Mouse (Mus musculus): Measurements from ENCODE around the gene Bend7.

Bend7 gene

GRCm38 (mm10) chr2:4782809-4783641, 65.4 kb downstream of the Bend7 start:
- no peak for DNase-seq (ENCODE audit: low spot score)

GRCm38 (mm10) chr2:4784012-4784411, 66.4 kb downstream of the Bend7 start:
- DNase-seq (ENCODE audit: low spot score) = no peak

DNA sequence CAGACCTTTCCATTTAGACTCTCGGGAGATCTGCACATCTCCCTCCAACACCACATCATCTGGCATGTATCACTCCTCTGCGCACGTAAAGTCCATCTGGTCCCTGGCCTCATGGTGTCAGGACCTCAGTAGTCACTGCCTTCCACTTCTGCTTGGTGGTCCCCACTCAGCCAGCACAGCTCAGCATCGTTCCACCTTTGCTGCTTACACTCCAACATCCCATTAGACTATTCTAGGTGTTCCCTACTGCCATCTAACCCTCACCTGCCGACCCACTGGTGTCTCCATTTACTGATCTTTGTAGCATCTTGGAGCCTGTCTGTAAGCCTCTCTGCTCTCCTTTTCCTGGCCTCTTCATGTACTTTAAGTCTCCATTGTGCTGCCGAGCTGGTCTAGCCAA, 67.4 kb downstream of the Bend7 start:
- DNase-seq (ENCODE audit: low spot score) = no peak

DNA sequence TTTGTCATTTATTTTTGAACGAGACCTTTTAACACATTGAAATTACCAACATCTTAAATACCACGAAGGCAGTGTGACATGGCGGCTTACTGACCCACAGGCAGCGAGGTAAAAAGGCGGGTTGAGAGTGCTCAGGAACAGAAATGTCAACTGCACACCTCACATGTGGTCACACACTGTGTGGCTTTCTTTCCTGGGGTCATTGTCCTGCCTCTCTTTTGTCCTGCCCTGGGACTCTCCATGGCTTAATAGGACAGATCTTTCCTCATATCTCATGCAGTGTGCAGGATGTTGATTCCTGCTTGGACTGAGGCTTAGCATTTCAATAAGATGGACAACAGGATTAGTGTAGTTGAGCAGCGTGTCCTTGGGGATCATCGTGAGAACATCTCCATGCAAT, 69.6 kb downstream of the Bend7 start:
- no peak for DNase-seq (ENCODE audit: low spot score)

GRCm38 (mm10) chr2:4791646-4792045, 74.0 kb downstream of the Bend7 start:
- no peak for DNase-seq (ENCODE audit: low spot score)

- DNase-seq (ENCODE audit: low spot score) = no peak
Observed at GRCm38 (mm10) chr2:4792554-4792953, 74.9 kb downstream of the Bend7 start.

- DNase-seq (ENCODE audit: low spot score) = no peak
Observed at GRCm38 (mm10) chr2:4802395-4803176, 85.0 kb downstream of the Bend7 start.

GRCm38 (mm10) chr2:4816308-4816707, 98.7 kb downstream of the Bend7 start:
- DNase-seq (ENCODE audit: low spot score) = no peak

DNA sequence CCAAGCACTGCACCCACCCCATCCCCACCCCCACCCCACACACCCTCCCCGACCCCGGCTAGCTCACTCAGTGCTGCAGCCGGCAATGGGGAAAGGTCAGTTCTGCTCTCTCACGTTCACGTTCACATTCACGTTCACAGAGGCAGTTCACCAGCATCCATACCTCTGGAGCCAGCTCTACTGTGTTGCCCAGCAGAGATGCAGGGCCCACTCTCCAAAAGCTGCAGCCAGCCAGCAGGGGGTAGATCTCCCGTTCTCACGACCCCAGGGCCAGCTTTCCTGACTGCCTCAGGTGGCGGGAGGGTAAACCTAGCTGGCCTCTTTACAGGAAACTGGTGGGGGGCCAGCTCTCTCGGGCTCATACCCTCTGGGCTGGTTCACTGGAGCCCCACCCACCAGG, 100.0 kb downstream of the Bend7 start:
- no peak for DNase-seq (ENCODE audit: low spot score)

DNA sequence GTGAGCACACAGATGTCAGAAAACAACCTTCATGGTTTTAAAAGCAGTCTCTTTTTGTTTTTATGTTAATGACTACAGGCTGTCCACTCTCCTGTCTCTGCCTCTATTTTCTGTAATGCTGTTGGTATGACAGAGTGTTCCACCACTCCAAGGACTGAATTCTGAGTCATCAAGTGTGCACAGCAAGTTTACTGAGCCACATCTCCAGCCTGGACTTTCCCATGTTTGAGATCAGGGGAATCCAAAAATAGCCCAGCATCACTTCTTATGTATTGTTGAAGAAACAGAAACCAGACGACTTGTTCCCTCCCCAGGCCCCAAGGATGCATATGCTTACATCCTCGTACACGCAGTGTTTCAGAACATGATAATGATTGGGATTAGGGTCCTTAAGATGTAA, 102.6 kb downstream of the Bend7 start:
- DNase-seq (ENCODE audit: low spot score) = no peak

GRCm38 (mm10) chr2:4824067-4824466, 106.4 kb downstream of the Bend7 start:
- DNase-seq (ENCODE audit: low spot score) = no peak

- DNase-seq (ENCODE audit: low spot score) = no peak
Observed at GRCm38 (mm10) chr2:4828032-4828431, 110.4 kb downstream of the Bend7 start.

DNA sequence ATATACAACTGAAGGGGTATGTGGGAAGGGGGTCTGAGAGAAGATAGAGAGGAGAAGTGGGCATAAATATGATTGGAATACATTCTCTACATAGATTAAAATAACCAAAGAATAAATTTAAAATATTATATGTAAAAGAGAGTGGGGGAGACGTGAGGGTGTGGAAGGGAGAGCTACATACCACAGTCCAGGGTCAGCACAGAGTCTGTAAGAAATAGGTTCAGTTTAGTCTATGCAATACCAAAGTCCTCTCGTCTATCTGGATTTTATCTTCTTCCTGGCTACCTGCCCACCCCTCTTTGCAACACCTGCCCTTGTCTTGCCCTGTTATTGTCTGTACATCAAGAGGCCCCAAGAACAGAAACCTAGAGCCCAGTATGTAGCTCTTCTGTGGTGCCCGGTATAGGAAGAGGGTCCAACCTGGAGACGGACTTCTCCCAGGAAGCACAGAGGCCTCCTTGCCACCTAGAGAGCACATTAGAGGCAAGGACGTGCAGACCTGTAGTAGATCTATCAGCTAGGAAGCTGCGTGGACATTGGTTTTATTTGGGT, 110.9 kb downstream of the Bend7 start:
- no peak for DNase-seq (ENCODE audit: low spot score)

DNA sequence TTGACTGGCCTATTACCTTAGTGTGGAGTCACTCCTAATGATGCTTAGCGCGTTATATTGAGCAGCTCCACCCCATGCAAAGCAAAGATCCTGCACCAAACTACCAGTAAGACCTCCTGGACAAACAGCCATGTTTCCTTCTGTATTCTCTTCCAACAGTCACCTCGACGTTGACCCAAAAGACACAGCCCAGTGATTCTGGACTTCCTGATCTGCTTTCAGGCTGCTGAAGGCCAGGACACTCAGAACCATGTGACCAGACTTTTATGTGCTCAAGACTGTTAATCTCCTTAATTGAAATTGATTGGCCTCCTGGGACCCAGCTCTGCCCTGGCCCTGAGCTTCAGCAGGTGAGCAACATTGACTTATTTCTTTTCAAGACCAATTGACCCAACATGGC, 111.4 kb downstream of the Bend7 start:
- no peak for DNase-seq (ENCODE audit: low spot score)

- no peak for DNase-seq (ENCODE audit: low spot score)
Observed at GRCm38 (mm10) chr2:4829489-4830065, 111.9 kb downstream of the Bend7 start.

DNA sequence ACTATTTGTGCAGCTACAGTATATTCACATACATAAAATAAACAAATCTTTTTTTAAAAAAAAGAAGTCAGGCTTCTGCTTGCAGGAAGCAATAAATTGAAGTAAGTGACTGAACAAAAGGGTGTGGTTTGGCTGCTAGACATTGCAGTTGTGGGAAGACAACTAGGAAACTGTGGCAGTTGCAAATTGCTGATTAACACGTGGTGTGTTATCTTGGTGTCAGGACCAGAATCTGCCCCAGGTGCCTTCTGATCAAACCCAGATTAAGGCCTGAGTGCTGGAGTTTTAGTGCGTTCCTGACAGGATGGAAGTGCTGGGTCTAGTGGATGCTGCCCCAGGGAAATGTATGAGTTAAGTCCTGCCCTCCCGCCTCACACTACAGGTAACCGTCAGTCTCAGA, 113.9 kb downstream of the Bend7 start:
- no peak for DNase-seq (ENCODE audit: low spot score)

GRCm38 (mm10) chr2:4832166-4832565, 114.5 kb downstream of the Bend7 start:
- DNase-seq (ENCODE audit: low spot score) = no peak

- DNase-seq (ENCODE audit: low spot score) = no peak
Observed at GRCm38 (mm10) chr2:4849449-4849848, 131.8 kb downstream of the Bend7 start.
